Mouse (Mus musculus) spleen, adult 2 months (tissue): ENCODE results near the gene Zc3h14.

ENCODE experiments used
- CTCF ChIP-seq: fragments of 200-500 bp; IDR thresholded peaks from 2 replicates; pipeline ENCODE4 v1.5.1; 2011; ENCODE audit warnings: mild to moderate bottlenecking, inconsistent platforms; ENCODE audit not compliant: insufficient read depth, insufficient read length, insufficient replicate concordance; ENCODE audit errors: extremely low read depth
- POLR2A ChIP-seq: fragments of 200-500 bp; IDR thresholded peaks from 2 replicates; pipeline ENCODE4 v1.6.1; 2011; ENCODE audit warnings: low read depth, low read length, inconsistent platforms

DNA sequence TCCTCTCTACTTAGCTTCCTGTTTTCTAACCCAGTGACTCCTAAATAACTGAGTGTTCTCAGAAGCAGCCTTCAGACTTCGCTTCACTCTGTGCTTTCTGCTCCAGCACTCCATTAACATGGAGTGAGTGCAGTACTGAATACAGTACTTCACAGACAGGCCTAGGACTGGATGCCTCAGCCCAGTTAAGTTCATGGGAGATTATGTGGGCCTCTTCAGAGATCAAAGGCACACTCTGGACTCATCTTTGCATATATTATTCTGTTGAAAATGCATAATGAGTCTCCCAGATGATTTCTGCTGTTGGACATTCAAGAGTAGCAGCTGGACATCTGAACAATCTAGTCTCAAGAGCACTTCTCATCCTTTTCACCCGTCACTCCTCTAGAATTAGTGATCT, 74.0 kb downstream of the Zc3h14 start:
- TF ChIP-seq CTCF (no peak), POLR2A (no peak)
